Mouse (Mus musculus): ENCODE measurements at regions not wholly inside any gene's neighbourhood (a gene's known extent, or its start where the extent isn't known, plus 50 kb on each side); places are given as distances from the start of the nearest gene placed in this dataset.

GRCm38 (mm10) chr12:35417943-35418342, 116.9 kb downstream of the Ahr start:
- TF ChIP-seq CTCF (IDR thresholded peaks at IDR 0.05; ENCODE audit: borderline replicate concordance, insufficient read depth, low read depth, low read length) (no peak), POLR2A (IDR thresholded peaks at IDR 0.05; ENCODE audit: borderline replicate concordance, insufficient read depth, low read length) (no peak)

All from cerebellum, adult 2 months (tissue).